Mouse (Mus musculus) midbrain, embryonic 11.5 days (tissue): ENCODE measurements at regions not wholly inside any gene's neighbourhood (a gene's known extent, or its start where the extent isn't known, plus 50 kb on each side); places are given as distances from the start of the nearest gene placed in this dataset.

Experiments
- ATAC-seq: fragments of 200-750 bp; cut with Nextera tagmentation; 2 replicates; pipeline ENCODE4 v1.8.0; 2017; ENCODE audit warnings: moderate TSS enrichment, moderate library complexity; ENCODE audit not compliant: low FRiP score
- DNase-seq: peaks from one replicate; pipeline ENCODE4 v3.0.0; 2015; ENCODE audit warnings: low spot score; ENCODE audit errors: missing footprints
- H3K27ac ChIP-seq: fragments of 300-500 bp; sonication (generic); 2 replicates; pipeline ENCODE4 v1.5.1; 2014; ENCODE audit warnings: low read depth, low read length
- H3K27me3 ChIP-seq: fragments of 300-500 bp; sonication (generic); 2 replicates; pipeline ENCODE4 v1.6.1; 2014; ENCODE audit warnings: mild to moderate bottlenecking, low read length, moderate library complexity, mixed read lengths; ENCODE audit not compliant: control insufficient read depth, insufficient read depth
- H3K36me3 ChIP-seq: fragments of 300-500 bp; sonication (generic); 2 replicates; pipeline ENCODE4 v1.6.1; 2014; ENCODE audit warnings: mild to moderate bottlenecking, low read length, moderate library complexity, mixed read lengths; ENCODE audit not compliant: control insufficient read depth, insufficient read depth
- H3K4me1 ChIP-seq: fragments of 300-500 bp; sonication (generic); 2 replicates; pipeline ENCODE4 v1.6.1; 2014; ENCODE audit warnings: low read length; ENCODE audit not compliant: control insufficient read depth, insufficient read depth
- H3K4me2 ChIP-seq: fragments of 300-500 bp; sonication (generic); 2 replicates; pipeline ENCODE4 v1.6.1; 2014; ENCODE audit warnings: mild to moderate bottlenecking, moderate library complexity
- H3K4me3 ChIP-seq: fragments of 300-500 bp; sonication (generic); 2 replicates; pipeline ENCODE4 v1.5.1; 2014; ENCODE audit warnings: low read depth, low read length
- H3K9ac ChIP-seq: fragments of 300-500 bp; sonication (generic); 2 replicates; pipeline ENCODE4 v1.6.1; 2014; ENCODE audit warnings: low read length
- H3K9me3 ChIP-seq: fragments of 300-500 bp; sonication (generic); 2 replicates; pipeline ENCODE4 v1.6.1; 2016; ENCODE audit warnings: low read length; ENCODE audit not compliant: control insufficient read depth
- WGBS: fragments of 180-500 bp; shearing (Covaris S2); extraction: QIAGEN DNeasy Blood & Tissue Kit; methylation state at CpG from one replicate; pipeline ENCODE4 v1.1.7; 2014; 5-methylcytosine and 5-hydroxymethylcytosine counted together

GRCm38 (mm10) chr8:64366226-64366973 lies 160.3 kb upstream of the Tll1 start:
- H3K9me3 ChIP-seq = no peaks in the 10 kb centered on the region
- WGBS = 82% methylated on average over 11 of the region's 11 CpGs
- H3K4me2 ChIP-seq = no peak overlapping the region
- H3K27me3 ChIP-seq = no peaks in the 10 kb centered on the region
- H3K9ac ChIP-seq = no peak overlapping the region
- no peak overlapping the region for H3K4me3 ChIP-seq
- ATAC-seq (no peak), DNase-seq (no peak)
- no peak overlapping the region for H3K27ac ChIP-seq
- no peaks in the 10 kb centered on the region for H3K4me1 ChIP-seq
- H3K36me3 ChIP-seq = no peaks in the 10 kb centered on the region

GRCm38 (mm10) chr8:64357092-64357491 lies 151.0 kb upstream of the Tll1 start:
- no peaks in the 10 kb centered on the region for H3K9me3 ChIP-seq
- no peaks in the 10 kb centered on the region for H3K4me1 ChIP-seq
- H3K27ac ChIP-seq = no peak overlapping the region
- ATAC-seq (no peak), DNase-seq (no peak)
- 93% methylated on average over 5 of the region's 5 CpGs for WGBS
- H3K9ac ChIP-seq = no peak overlapping the region
- no peaks in the 10 kb centered on the region for H3K36me3 ChIP-seq
- H3K4me2 ChIP-seq = no peak overlapping the region
- H3K27me3 ChIP-seq = no peaks in the 10 kb centered on the region
- no peak overlapping the region for H3K4me3 ChIP-seq

DNA sequence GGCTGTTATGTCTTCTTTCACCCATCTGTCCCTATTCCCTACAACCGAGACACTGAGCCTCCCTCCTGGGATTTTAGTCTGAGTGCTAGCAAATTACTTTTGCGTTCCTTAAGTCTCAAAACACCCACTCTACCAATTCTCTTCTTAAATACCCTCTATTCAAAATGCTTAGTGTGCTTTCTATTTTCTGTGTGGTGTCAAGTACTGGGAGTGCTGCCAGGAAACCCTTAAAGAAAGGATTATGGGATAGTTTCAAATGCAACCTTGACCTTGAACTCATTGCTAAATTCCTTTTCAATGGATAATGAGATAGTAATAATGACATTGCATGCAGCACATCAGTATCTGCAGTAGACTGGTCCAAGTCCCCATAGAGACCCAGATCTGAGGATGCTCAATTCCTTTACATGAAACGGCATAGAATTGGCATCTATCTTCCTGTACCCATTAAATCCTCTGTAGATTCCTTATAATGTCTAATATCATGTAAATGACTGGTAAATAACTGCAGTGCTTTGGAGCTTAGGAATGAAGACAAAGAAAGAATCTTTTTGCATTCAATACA lies 142.1 kb upstream of the Tll1 start:
- Histone ChIP-seq H3K27ac (no peak overlapping the region), H3K9ac (no peak overlapping the region), H3K27me3 (no peaks in the 10 kb centered on the region), H3K4me1 (no peaks in the 10 kb centered on the region), H3K36me3 (no peaks in the 10 kb centered on the region), H3K4me3 (no peak overlapping the region), H3K9me3 (no peaks in the 10 kb centered on the region), H3K4me2 (no peak overlapping the region)
- ATAC-seq (no peak), DNase-seq (no peak)
- WGBS = 67% methylated on average over 3 of the region's 3 CpGs

- H3K4me1 ChIP-seq = no peaks in the 10 kb centered on the region
- no peak overlapping the region for H3K9ac ChIP-seq
- no peak overlapping the region for H3K4me3 ChIP-seq
- ATAC-seq = no peak
- no peak for DNase-seq
- 88% methylated on average over 2 of the region's 2 CpGs for WGBS
- no peaks in the 10 kb centered on the region for H3K9me3 ChIP-seq
- H3K27me3 ChIP-seq = no peaks in the 10 kb centered on the region
- no peak overlapping the region for H3K27ac ChIP-seq
- H3K4me2 ChIP-seq = no peak overlapping the region
- H3K36me3 ChIP-seq = no peaks in the 10 kb centered on the region
Measured at GRCm38 (mm10) chr8:64347490-64347889, 141.4 kb upstream of the Tll1 start.

DNA sequence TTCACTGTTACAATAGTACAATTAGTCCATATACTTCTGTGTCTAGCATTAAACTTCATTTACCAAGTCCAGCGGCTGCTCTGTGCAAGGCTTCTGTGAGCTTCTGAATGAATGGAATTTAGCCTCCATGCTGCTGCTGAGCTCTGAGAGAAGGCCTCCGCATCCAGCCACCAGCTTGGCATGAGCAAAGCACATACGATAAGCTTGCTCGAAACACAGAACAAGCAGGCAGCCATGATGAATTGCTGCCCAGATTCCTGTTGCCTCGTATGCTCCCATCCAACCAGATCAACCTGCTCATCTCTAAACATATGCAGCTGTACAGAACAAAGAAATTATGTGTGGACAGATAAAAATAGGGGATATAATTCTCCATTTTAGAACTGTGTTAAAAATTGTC lies 140.4 kb upstream of the Tll1 start:
- 83% methylated on average over 5 of the region's 5 CpGs for WGBS
- Histone ChIP-seq H3K4me2 (no peak overlapping the region), H3K4me1 (no peaks in the 10 kb centered on the region), H3K27me3 (no peaks in the 10 kb centered on the region), H3K4me3 (no peak overlapping the region), H3K9ac (no peak overlapping the region), H3K27ac (no peak overlapping the region), H3K9me3 (no peaks in the 10 kb centered on the region), H3K36me3 (no peaks in the 10 kb centered on the region)
- no peak for ATAC-seq
- no peak for DNase-seq

DNA sequence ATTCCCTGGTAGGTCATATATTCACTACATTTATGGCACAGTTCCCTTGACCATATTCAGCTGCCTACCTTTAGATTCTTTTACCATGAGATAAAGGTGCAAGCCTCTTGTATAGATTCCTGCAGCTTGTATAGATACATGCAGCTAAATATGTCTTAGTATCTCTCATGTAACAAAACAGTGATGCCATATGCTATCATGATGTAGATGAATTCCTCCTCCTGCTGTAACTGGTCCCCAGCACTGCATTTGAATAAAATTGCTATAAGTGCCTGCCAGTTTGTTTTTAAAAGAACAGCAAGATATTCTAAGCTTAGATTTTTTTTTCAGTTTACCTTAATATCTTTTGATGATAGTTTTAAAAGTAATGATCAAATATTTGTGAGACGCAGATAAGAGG lies 138.9 kb upstream of the Tll1 start:
- Histone ChIP-seq H3K27me3 (no peaks in the 10 kb centered on the region), H3K4me3 (no peak overlapping the region), H3K9ac (no peak overlapping the region), H3K36me3 (no peaks in the 10 kb centered on the region), H3K4me2 (no peak overlapping the region), H3K27ac (no peak overlapping the region), H3K4me1 (no peaks in the 10 kb centered on the region), H3K9me3 (no peaks in the 10 kb centered on the region)
- ATAC-seq (no peak), DNase-seq (no peak)
- 92% methylated on average over 1 of the region's 1 CpGs for WGBS

DNA sequence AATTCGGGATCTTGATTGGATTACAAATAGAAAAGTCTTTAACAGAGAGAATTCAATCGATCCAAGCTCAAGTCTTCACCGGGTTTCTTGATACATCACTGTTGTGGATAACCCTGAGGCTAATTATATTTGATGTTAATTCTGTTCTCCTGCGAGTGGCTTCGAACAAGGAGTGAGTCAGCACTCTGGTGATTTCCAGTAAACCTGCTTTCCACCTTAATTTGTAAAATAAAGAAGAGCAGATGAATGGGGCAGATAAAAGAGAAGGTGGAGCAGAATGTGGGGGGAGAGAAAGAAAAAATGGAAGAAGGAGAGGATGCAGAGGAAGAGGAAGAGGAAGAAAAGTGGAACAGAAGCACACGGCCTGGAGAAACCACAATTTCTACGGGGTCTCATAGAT lies 137.5 kb upstream of the Tll1 start:
- DNase-seq = no peak
- no peak for ATAC-seq
- no peak overlapping the region for H3K9ac ChIP-seq
- H3K4me1 ChIP-seq = no peaks in the 10 kb centered on the region
- no peak overlapping the region for H3K4me3 ChIP-seq
- H3K9me3 ChIP-seq = no peaks in the 10 kb centered on the region
- no peaks in the 10 kb centered on the region for H3K27me3 ChIP-seq
- H3K4me2 ChIP-seq = no peak overlapping the region
- H3K27ac ChIP-seq = no peak overlapping the region
- WGBS = 82% methylated on average over 7 of the region's 7 CpGs
- H3K36me3 ChIP-seq = no peaks in the 10 kb centered on the region

DNA sequence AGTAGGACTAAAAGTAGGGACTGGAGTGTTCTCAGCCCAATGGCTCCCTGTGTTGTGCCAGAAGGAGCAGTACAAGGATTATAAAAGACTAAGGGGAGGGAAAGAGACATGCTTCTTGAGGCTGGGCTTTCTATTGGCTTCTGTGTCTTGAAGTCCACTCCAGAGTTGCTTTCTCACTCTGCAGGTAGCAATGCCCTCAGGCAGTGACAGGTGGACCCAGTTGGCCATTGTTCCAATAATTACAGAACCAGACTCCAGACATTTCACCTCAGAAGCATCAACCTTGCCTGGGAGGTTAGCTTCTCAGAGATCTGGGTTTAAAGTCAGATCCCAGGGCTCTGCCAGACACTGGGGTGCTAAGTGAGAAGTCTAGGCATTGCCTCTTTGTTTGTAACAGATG lies 136.3 kb upstream of the Tll1 start:
- no peak for DNase-seq
- H3K27ac ChIP-seq = no peak overlapping the region
- no peak overlapping the region for H3K4me2 ChIP-seq
- no peaks in the 10 kb centered on the region for H3K4me1 ChIP-seq
- H3K27me3 ChIP-seq = no peaks in the 10 kb centered on the region
- no peaks in the 10 kb centered on the region for H3K36me3 ChIP-seq
- H3K4me3 ChIP-seq = no peak overlapping the region
- no peak overlapping the region for H3K9ac ChIP-seq
- no peak for ATAC-seq
- H3K9me3 ChIP-seq = no peaks in the 10 kb centered on the region

DNA sequence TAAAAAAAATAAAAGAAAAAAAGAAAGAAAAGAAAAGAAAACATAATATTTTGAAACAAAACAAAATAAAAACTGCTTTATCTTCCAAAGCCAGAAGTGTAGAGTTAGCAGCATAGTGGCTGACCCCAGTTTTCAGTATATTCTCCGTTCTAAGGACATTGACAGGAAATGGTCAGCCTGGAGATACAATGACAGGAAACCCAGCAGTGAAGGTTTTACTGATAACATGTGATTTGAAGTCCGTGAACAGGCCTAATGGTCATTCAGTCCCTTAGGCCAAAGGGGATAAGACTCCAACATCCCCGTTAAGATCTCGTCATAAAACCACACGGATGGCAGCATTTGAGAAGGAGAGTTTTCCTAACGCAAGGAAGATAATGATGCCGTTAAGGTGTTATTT lies 131.3 kb upstream of the Tll1 start:
- 86% methylated on average over 7 of the region's 7 CpGs for WGBS
- H3K9me3 ChIP-seq = no peaks in the 10 kb centered on the region
- ATAC-seq (no peak), DNase-seq (no peak)
- no peaks in the 10 kb centered on the region for H3K4me1 ChIP-seq
- no peaks in the 10 kb centered on the region for H3K36me3 ChIP-seq
- H3K4me2 ChIP-seq = no peak overlapping the region
- no peak overlapping the region for H3K4me3 ChIP-seq
- H3K27ac ChIP-seq = no peak overlapping the region
- H3K27me3 ChIP-seq = no peaks in the 10 kb centered on the region
- no peak overlapping the region for H3K9ac ChIP-seq
